Mouse (Mus musculus) c-Kit-positive CD71-positive TER-119-negative erythroid progenitor cells, embryonic 14.5 days (primary cell): ENCODE measurements at regions not wholly inside any gene's neighbourhood (a gene's known extent, or its start where the extent isn't known, plus 50 kb on each side); places are given as distances from the start of the nearest gene placed in this dataset.
A peak's percentile ranks its signal among the peaks of the same experiment; 100 is the strongest.

Experiments used
- DNase-seq: peaks from one replicate; pipeline ENCODE4 v3.0.0-alpha.2; 2013; ENCODE audit warnings: low read depth

- no peak for DNase-seq
These were observed 227.5 kb downstream of the Csl start for GRCm38 (mm10) chr10:99531992-99532391.

GRCm38 (mm10) chr10:99532697-99533119 lies 226.8 kb downstream of the Csl start:
- DNase-seq: no peak

- DNase-seq: no peak
These were observed 226.0 kb downstream of the Csl start for GRCm38 (mm10) chr10:99533468-99533867.

- DNase-seq: no peak
These were observed 225.2 kb downstream of the Csl start for GRCm38 (mm10) chr10:99534237-99534636.

GRCm38 (mm10) chr10:99538639-99539038 lies 220.8 kb downstream of the Csl start:
- DNase-seq: no peak

GRCm38 (mm10) chr10:99552373-99552772 lies 207.1 kb downstream of the Csl start:
- DNase-seq: no peak

GRCm38 (mm10) chr10:99552836-99553540 lies 206.5 kb downstream of the Csl start:
- no peak for DNase-seq

GRCm38 (mm10) chr10:99555021-99555420 lies 204.4 kb downstream of the Csl start:
- no peak for DNase-seq

GRCm38 (mm10) chr10:99555658-99556352 lies 203.7 kb downstream of the Csl start:
- no peak for DNase-seq

GRCm38 (mm10) chr10:99556353-99557036 lies 203.0 kb downstream of the Csl start:
- DNase-seq: no peak

GRCm38 (mm10) chr10:99558656-99559055 lies 200.8 kb downstream of the Csl start:
- no peak for DNase-seq

GRCm38 (mm10) chr10:99561166-99561818 lies 198.2 kb downstream of the Csl start:
- no peak for DNase-seq

GRCm38 (mm10) chr10:99564605-99565004 lies 194.9 kb downstream of the Csl start:
- DNase-seq: no peak

- DNase-seq: no peak
These were observed 191.0 kb downstream of the Csl start for GRCm38 (mm10) chr10:99568424-99568823.

- DNase-seq: no peak
These were observed 189.3 kb downstream of the Csl start for GRCm38 (mm10) chr10:99570190-99570589.

- no peak for DNase-seq
These were observed 185.5 kb downstream of the Csl start for GRCm38 (mm10) chr10:99573997-99574396.

- DNase-seq: no peak
These were observed 184.2 kb downstream of the Csl start for GRCm38 (mm10) chr10:99575294-99575693.

GRCm38 (mm10) chr10:99576301-99576700 lies 183.2 kb downstream of the Csl start:
- DNase-seq: no peak

- DNase-seq: peak; percentile 9
These were observed 182.3 kb downstream of the Csl start for GRCm38 (mm10) chr10:99577041-99577681.

GRCm38 (mm10) chr10:99578366-99578765 lies 181.1 kb downstream of the Csl start:
- DNase-seq: no peak

GRCm38 (mm10) chr10:99580191-99580590 lies 179.3 kb downstream of the Csl start:
- DNase-seq: no peak

GRCm38 (mm10) chr10:99581074-99581473 lies 178.4 kb downstream of the Csl start:
- DNase-seq: no peak
